Mouse (Mus musculus) kidney, postnatal 0 days (tissue): ENCODE measurements at regions not wholly inside any gene's neighbourhood (a gene's known extent, or its start where the extent isn't known, plus 50 kb on each side); places are given as distances from the start of the nearest gene placed in this dataset.
"Not testable (repeated sequence)": the region's sequence is repeated elsewhere in the genome, so short reads cannot be mapped to it uniquely, and the experiment has no call there.

ENCODE experiments used
- ATAC-seq: fragments of 200-750 bp; cut with Nextera tagmentation; replicated peaks from 2 replicates; pipeline ENCODE4 v1.8.0; 2017; ENCODE audit warnings: low read depth, moderate number of reproducible peaks, moderate TSS enrichment, moderate library complexity; ENCODE audit not compliant: low FRiP score
- DNase-seq: peaks from one replicate; pipeline ENCODE4 v3.0.0-alpha.2; 2016; ENCODE audit warnings: low spot score
- H3K27ac ChIP-seq: fragments of 300-500 bp; sonication (generic); 2 replicates; pipeline ENCODE4 v1.5.1; 2014; ENCODE audit warnings: mild to moderate bottlenecking
- H3K27me3 ChIP-seq: fragments of 300-500 bp; sonication (generic); 2 replicates; pipeline ENCODE4 v1.6.1; 2014; ENCODE audit warnings: low read length, mixed read lengths; ENCODE audit not compliant: insufficient read depth
- H3K36me3 ChIP-seq: fragments of 300-500 bp; sonication (generic); 2 replicates; pipeline ENCODE4 v1.6.1; 2014; ENCODE audit warnings: low read length, mixed read lengths; ENCODE audit not compliant: insufficient read depth
- H3K4me1 ChIP-seq: fragments of 300-500 bp; sonication (generic); replicated peaks from 2 replicates; pipeline ENCODE4 v1.6.1; 2014; ENCODE audit warnings: antibody characterized with exemption, low read length, mixed read lengths; ENCODE audit not compliant: insufficient read depth
- H3K4me2 ChIP-seq: fragments of 300-500 bp; sonication (generic); 2 replicates; pipeline ENCODE4 v1.6.1; 2014; ENCODE audit warnings: mild to moderate bottlenecking, low read length, moderate library complexity, mixed read lengths
- H3K4me3 ChIP-seq: fragments of 300-500 bp; sonication (generic); replicated peaks from 2 replicates; pipeline ENCODE4 v1.5.1; 2014; ENCODE audit warnings: low read depth, low read length
- H3K9ac ChIP-seq: fragments of 300-500 bp; sonication (generic); 2 replicates; pipeline ENCODE4 v1.6.1; 2014; ENCODE audit warnings: low read depth, low read length
- H3K9me3 ChIP-seq: fragments of 300-500 bp; sonication (generic); replicated peaks from 2 replicates; pipeline ENCODE4 v1.6.1; 2016; ENCODE audit warnings: low read length, inconsistent platforms, mixed read lengths
- CTCF ChIP-seq: IDR thresholded peaks from 2 replicates; pipeline ENCODE4 v1.5.1; 2016; ENCODE audit warnings: antibody characterized with exemption, low read depth, mild to moderate bottlenecking, moderate library complexity
- WGBS: fragments of 180-500 bp; shearing (Covaris S2); extraction: QIAGEN DNeasy Blood & Tissue Kit; methylation state at CpG from one replicate; pipeline ENCODE4 v1.1.7; 2014; 5-methylcytosine and 5-hydroxymethylcytosine counted together

GRCm38 (mm10) chr10:95747939-95748338, 74.7 kb upstream of the Anapc15-ps start:
- no peaks in the 10 kb centered on the region for H3K36me3 ChIP-seq
- H3K4me2 ChIP-seq: no peak overlapping the region
- no peak overlapping the region for H3K27ac ChIP-seq
- no peak for TF ChIP-seq CTCF
- no peak overlapping the region for H3K4me3 ChIP-seq
- H3K9ac ChIP-seq: no peak overlapping the region
- DNase-seq: no peak
- H3K4me1 ChIP-seq: 0 out of 2 replicates have a peak, but pooled peaks cover 4% of the 10 kb centered on the region
- no peak for ATAC-seq
- H3K27me3 ChIP-seq: no peaks in the 10 kb centered on the region
- no peaks in the 10 kb centered on the region for H3K9me3 ChIP-seq
- WGBS: 87% methylated on average over 7 of the region's 7 CpGs

GRCm38 (mm10) chr10:95745834-95746620, 72.8 kb upstream of the Anapc15-ps start:
- Histone ChIP-seq H3K27ac (no peak overlapping the region), H3K36me3 (no peaks in the 10 kb centered on the region), H3K27me3 (no peaks in the 10 kb centered on the region), H3K9me3 (no peaks in the 10 kb centered on the region), H3K4me3 (no peak overlapping the region), H3K4me2 (no peak overlapping the region), H3K9ac (no peak overlapping the region), H3K4me1 (0 out of 2 replicates have a peak, but pooled peaks cover 4% of the 10 kb centered on the region)
- WGBS: 76% methylated on average over 10 of the region's 10 CpGs
- no peak for TF ChIP-seq CTCF
- DNase-seq: no peak
- no peak for ATAC-seq

DNA sequence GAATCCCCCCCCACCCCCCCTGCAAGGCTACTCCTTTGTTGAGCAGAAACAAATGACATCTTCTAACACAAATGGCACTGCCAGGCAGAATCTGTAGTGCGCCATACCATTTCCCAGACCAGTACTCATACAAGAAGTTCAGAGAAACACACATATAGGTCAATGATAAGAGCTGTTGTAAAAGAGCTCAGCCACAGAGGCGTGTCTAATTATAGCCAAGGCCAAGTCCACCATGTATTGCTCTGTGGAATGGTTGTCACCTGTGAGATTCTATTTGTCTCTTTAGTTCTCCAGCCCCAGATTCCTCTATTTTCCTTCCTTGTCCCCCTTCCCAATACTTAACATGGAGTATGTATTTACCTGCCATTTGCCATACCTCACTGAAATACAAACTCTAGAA, 72.0 kb upstream of the Anapc15-ps start:
- 0 out of 2 replicates have a peak, but pooled peaks cover 4% of the 10 kb centered on the region for H3K4me1 ChIP-seq
- H3K36me3 ChIP-seq: no peaks in the 10 kb centered on the region
- H3K9me3 ChIP-seq: no peaks in the 10 kb centered on the region
- DNase-seq (no peak), ATAC-seq (no peak)
- H3K4me3 ChIP-seq: no peak overlapping the region
- no peak for TF ChIP-seq CTCF
- H3K9ac ChIP-seq: no peak overlapping the region
- H3K4me2 ChIP-seq: no peak overlapping the region
- H3K27ac ChIP-seq: no peak overlapping the region
- WGBS: 97% methylated on average over 2 of the region's 2 CpGs
- no peaks in the 10 kb centered on the region for H3K27me3 ChIP-seq

DNA sequence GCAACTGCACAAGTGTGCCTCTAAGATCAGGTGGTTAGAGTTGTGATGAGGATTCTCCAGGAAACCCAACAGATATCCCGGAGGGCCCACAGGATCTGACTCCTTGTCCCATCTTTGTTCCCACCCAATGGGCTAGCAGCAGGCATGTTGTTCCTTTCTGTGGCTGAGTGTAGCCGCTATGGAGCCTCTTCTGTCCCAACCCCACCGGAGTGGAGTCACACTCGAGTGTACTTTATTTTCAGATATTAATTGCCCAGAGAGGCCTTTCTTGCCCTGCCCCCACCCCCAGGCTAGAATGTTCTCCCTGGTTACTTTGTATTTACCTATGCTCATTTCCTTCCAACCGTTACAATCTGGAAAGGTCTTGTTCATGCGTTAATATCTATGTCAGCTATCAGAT, 70.4 kb upstream of the Anapc15-ps start:
- H3K36me3 ChIP-seq: no peaks in the 10 kb centered on the region
- no peak for TF ChIP-seq CTCF
- H3K4me2 ChIP-seq: no peak overlapping the region
- ATAC-seq (no peak; the same call in 1 of the 2 replicates), DNase-seq (no peak)
- H3K27me3 ChIP-seq: no peaks in the 10 kb centered on the region
- H3K9ac ChIP-seq: no peak overlapping the region
- no peak overlapping the region for H3K27ac ChIP-seq
- H3K9me3 ChIP-seq: no peaks in the 10 kb centered on the region
- 55% methylated on average over 6 of the region's 6 CpGs for whole genome bisulfite sequencing
- H3K4me1 ChIP-seq: 0 out of 2 replicates have a peak, but pooled peaks cover 4% of the 10 kb centered on the region
- H3K4me3 ChIP-seq: no peak overlapping the region

GRCm38 (mm10) chr10:95739421-95739820, 66.2 kb upstream of the Anapc15-ps start:
- H3K4me1 ChIP-seq: 0 out of 2 replicates have a peak, but pooled peaks cover 4% of the 10 kb centered on the region
- no peak overlapping the region for H3K9ac ChIP-seq
- no peaks in the 10 kb centered on the region for H3K27me3 ChIP-seq
- H3K36me3 ChIP-seq: no peaks in the 10 kb centered on the region
- 77% methylated on average over 4 of the region's 4 CpGs for WGBS
- H3K4me3 ChIP-seq: no peak overlapping the region
- no peak overlapping the region for H3K27ac ChIP-seq
- no peak for TF ChIP-seq CTCF
- no peak overlapping the region for H3K4me2 ChIP-seq
- H3K9me3 ChIP-seq: no peaks in the 10 kb centered on the region
- ATAC-seq (no peak), DNase-seq (no peak)

GRCm38 (mm10) chr10:95736743-95737142, 63.5 kb upstream of the Anapc15-ps start:
- not testable (repeated sequence) for H3K9me3 ChIP-seq, H3K9ac ChIP-seq, H3K4me2 ChIP-seq, H3K36me3 ChIP-seq, H3K27me3 ChIP-seq, H3K4me3 ChIP-seq, H3K27ac ChIP-seq, ATAC-seq, H3K4me1 ChIP-seq, DNase-seq
- 83% methylated on average over 5 of the region's 5 CpGs for WGBS
